Mouse (Mus musculus) myocyte (in vitro differentiated cells): ENCODE measurements at regions not wholly inside any gene's neighbourhood (a gene's known extent, or its start where the extent isn't known, plus 50 kb on each side); places are given as distances from the start of the nearest gene placed in this dataset.

Source experiments
- POLR2A ChIP-seq: IDR thresholded peaks from one replicate; pipeline ENCODE4 v1.6.1; 2011; ENCODE audit warnings: low read depth, mild to moderate bottlenecking, control low read depth, moderate library complexity; ENCODE audit not compliant: insufficient read length
- POLR2AphosphoS2 ChIP-seq: IDR thresholded peaks from one replicate; pipeline ENCODE4 v1.6.1; 2011; ENCODE audit warnings: low read depth, control low read depth; ENCODE audit not compliant: insufficient read length
- USF1 ChIP-seq: IDR thresholded peaks from one replicate; pipeline ENCODE4 v1.6.1; 2011; ENCODE audit warnings: low read depth, mild to moderate bottlenecking, control low read depth, moderate library complexity

DNA sequence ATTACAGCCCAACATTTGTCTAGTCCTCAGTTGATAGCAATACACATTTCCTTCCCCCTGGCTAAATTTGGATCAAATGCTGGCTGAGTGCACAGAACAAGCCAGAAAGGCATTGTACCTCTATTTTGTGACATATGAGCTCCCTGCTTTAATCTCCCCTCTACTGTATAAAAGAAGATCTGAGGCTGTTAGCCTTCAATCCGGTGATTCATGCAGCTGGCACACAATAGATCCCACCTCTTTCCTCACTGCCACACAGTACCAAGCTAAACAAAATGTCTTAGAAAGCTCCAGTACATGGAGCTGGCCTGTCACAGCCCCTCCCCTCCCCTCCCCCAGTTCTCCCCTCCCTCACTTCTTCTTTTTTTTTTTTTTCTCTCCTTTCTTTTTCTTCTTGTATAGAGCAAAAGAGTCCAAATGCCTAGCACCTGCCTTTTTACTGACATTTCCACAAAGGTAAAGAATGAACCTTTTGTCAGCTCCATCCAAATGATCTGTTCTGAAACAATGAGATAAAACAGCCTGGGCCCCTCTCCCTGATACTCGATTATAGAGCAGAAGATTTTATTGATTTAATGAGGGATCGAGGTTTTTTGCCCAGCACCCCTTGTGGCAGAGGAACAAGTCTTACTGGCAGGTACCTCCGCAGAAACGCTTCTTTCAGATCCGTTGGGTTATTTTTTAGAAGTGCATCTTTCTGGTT, 392.0 kb upstream of the Cited2 start:
- TF ChIP-seq POLR2A, result no peak
- TF ChIP-seq USF1, result no peak
- no peak for TF ChIP-seq POLR2AphosphoS2
